Mouse (Mus musculus) ES-E14 (cell line): Measurements from ENCODE around the gene Slc6a17.

Experiments
- CHD2 ChIP-seq: IDR thresholded peaks from 2 replicates; pipeline ENCODE4 v1.6.1; 2014; ENCODE audit warnings: mild to moderate bottlenecking, low read depth, low read length, inconsistent platforms
- MAFK ChIP-seq: IDR thresholded peaks from 2 replicates; pipeline ENCODE4 v1.6.1; 2014; ENCODE audit warnings: mild to moderate bottlenecking, low read depth, low read length, inconsistent platforms; ENCODE audit not compliant: insufficient read depth
- ZC3H11A ChIP-seq: IDR thresholded peaks from 2 replicates; pipeline ENCODE4 v1.6.1; 2012; ENCODE audit warnings: low read depth, mild to moderate bottlenecking, inconsistent platforms, low read length, borderline replicate concordance

GRCm38 (mm10) chr3:107565331-107565730, 47.5 kb upstream of the Slc6a17 start:
- no peak for TF ChIP-seq ZC3H11A
- no peak for TF ChIP-seq MAFK
- no peak for TF ChIP-seq CHD2
